Mouse (Mus musculus): ENCODE measurements around the gene Aox2.

GRCm38 (mm10) chr1:58333222-58333621, 55.1 kb downstream of the Aox2 start:
- TF ChIP-seq CTCF (conservative IDR thresholded peaks at IDR 0.05; ENCODE audit: low read length), result no peak
- no peak for TF ChIP-seq NANOG (IDR thresholded peaks at IDR 0.05; ENCODE audit: borderline replicate concordance, low read length)
- no peak for TF ChIP-seq POU5F1 (IDR thresholded peaks at IDR 0.05; ENCODE audit: borderline replicate concordance, low read length)
